Mouse (Mus musculus) erythroid progenitor cell, adult 5-6 weeks (primary cell): ENCODE measurements around the gene Itpr2. TPM values are rescaled to one million over a fixed set of nuclear protein-coding genes. Genes with fewer than 3 reads are reported as not detected.

Experiments used
- ATAC-seq: replicated peaks from 2 replicates; pipeline ENCODE4 v1.8.0; 2016; ENCODE audit warnings: moderate number of reproducible peaks, mild to moderate bottlenecking, moderate TSS enrichment, inconsistent platforms; ENCODE audit not compliant: poor library complexity, low FRiP score, severe bottlenecking
- total RNA-seq, 2 experiments: library from RNA; stranded (forward) in 1 of 2; stranded (reverse) in 1 of 2; fragments of 150-400 nt in 1 of 2; fragments of 186-747, 209-891 nt in 1 of 2; gene quantifications; 2 replicates each; pipeline versions ENCODE4 v1.2.3 to v1.2.4; 2015 to 2017; ENCODE audit warnings: low replicate concordance in 2 of 2

Gene Itpr2
- total RNA-seq, 2 experiments from 2014 or later: 5.1 to 7.1 TPM

GRCm38 (mm10) chr6:146140966-146141585 is 360.9 kb downstream of the Itpr2 start:
- ATAC-seq: no peak

- no peak for ATAC-seq
Measured at GRCm38 (mm10) chr6:146140171-146140570, 361.9 kb downstream of the Itpr2 start.

- ATAC-seq: no peak
Measured at GRCm38 (mm10) chr6:146136646-146137045, 365.4 kb downstream of the Itpr2 start.

GRCm38 (mm10) chr6:146136244-146136643 is 365.8 kb downstream of the Itpr2 start:
- ATAC-seq: no peak

- ATAC-seq: no peak
Measured at GRCm38 (mm10) chr6:146135291-146135690, 366.7 kb downstream of the Itpr2 start.

GRCm38 (mm10) chr6:146133921-146134320 is 368.1 kb downstream of the Itpr2 start:
- ATAC-seq: no peak

- no peak for ATAC-seq
Measured at GRCm38 (mm10) chr6:146129066-146129465, 373.0 kb downstream of the Itpr2 start.

- no peak for ATAC-seq
Measured at GRCm38 (mm10) chr6:146126823-146127681, 375.0 kb downstream of the Itpr2 start.

- no peak for ATAC-seq
Measured at GRCm38 (mm10) chr6:146125621-146126020, 376.4 kb downstream of the Itpr2 start.

GRCm38 (mm10) chr6:146124479-146124878 is 377.5 kb downstream of the Itpr2 start:
- no peak for ATAC-seq

- no peak for ATAC-seq
Measured at GRCm38 (mm10) chr6:146123656-146124055, 378.4 kb downstream of the Itpr2 start.

GRCm38 (mm10) chr6:146120172-146120571 is 381.9 kb downstream of the Itpr2 start:
- 0 out of 2 replicates have a peak, but pooled peaks have one; percentile 33 for ATAC-seq

GRCm38 (mm10) chr6:146114731-146115302 is 387.2 kb downstream of the Itpr2 start:
- ATAC-seq: no peak

GRCm38 (mm10) chr6:146114071-146114470 is 388.0 kb downstream of the Itpr2 start:
- no peak for ATAC-seq

- no peak for ATAC-seq
Measured at GRCm38 (mm10) chr6:146113085-146113484, 388.9 kb downstream of the Itpr2 start.

GRCm38 (mm10) chr6:146112211-146112610 is 389.8 kb downstream of the Itpr2 start:
- no peak for ATAC-seq

GRCm38 (mm10) chr6:146111781-146112180 is 390.2 kb downstream of the Itpr2 start:
- ATAC-seq: no peak

GRCm38 (mm10) chr6:146110832-146111741 is 390.9 kb downstream of the Itpr2 start:
- no peak for ATAC-seq

GRCm38 (mm10) chr6:146110425-146110824 is 391.6 kb downstream of the Itpr2 start:
- no peak for ATAC-seq

- ATAC-seq: no peak
Measured at GRCm38 (mm10) chr6:146108695-146109094, 393.3 kb downstream of the Itpr2 start.
